Mouse (Mus musculus) right cerebral cortex, adult 2 months (tissue): ENCODE data around the gene Cipc.

Experiments used
- DNase-seq, 2 experiments: peaks; one replicate each; pipeline ENCODE4 v3.0.0; 2021 to 2022; ENCODE audit warnings: low spot score in 2 of 2

Cipc gene

DNA sequence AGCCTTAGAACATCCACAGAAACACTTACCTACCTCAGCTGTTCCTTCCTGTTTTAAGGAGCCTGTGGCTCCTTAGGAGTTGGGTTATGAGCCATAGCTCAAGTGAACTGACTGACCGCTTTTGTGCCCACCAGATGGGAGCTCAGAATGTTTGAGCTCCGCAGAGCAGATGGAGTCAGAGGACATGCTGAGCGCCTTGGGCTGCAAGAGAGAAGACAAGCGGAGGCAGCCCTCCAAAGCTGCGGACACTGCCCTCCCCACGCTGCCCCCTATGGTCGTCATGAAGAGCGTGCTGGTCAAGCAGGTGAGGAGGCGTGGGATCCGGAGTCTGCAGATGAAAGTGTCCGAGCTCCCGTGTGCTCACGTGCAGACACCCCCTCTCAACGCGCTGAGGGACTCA lies 13.3 kb downstream of the Cipc start:
- DNase-seq: no peak

DNA sequence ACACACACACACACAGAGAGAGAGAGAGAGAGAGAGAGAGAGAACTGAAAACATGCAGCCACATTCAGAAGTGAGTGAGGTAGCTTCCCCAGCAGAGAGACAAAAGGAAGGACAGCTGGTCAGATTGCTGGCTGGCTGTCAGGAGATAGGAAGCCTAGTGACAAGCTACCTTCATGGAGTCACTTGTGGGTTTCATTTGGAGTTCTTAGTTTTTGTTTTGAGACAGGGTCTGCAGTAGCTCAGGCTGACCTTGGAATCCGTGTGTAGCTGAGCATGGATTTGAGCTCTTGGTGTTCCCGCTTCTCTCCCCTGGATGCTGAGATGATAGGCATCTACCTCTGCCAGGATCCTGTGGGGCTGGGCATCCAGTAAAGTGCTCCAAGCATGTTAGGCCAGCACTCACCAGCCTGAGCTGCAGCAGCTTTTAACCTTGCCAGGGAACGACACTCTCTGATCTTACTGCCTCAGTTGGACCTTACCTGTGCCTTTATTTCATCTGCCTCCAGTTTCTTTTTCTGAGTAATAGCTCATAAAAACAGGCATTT lies 14.0 kb downstream of the Cipc start:
- no peak for DNase-seq

DNA sequence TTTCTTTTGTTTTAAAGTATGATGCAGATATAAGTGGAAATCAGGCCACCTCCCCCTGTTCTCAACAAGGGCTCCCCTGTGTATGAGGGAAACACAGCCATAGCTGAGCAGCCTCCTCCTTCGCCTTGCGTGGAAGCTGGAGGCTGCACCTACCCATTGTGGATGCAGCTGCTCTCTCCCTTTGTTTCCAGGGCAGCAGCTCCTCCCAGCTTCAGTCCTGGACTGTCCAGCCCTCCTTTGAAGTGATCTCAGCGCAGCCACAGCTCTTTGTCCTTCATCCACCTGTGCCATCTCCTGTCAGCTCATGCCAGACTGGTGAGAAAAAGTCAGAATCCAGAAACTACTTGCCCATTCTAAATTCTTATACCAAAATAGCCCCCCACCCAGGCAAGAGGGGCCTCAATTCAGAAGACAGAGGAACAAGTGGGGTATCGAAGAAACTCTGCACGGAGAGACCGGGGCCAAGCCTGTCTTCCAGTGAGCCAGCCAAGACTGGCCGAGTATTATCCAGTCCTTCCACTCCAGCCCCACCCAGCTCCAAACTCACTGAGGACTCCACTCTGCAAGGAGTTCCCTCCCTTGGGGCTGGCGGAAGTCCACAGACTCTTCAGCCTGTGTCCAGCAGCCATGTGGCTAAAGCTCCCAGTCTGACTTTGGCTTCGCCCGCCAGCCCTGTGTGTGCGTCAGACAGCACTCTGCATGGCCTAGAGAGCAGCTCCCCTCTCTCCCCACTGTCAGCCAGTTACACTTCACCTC lies 14.9 kb downstream of the Cipc start:
- no peak for DNase-seq

DNA sequence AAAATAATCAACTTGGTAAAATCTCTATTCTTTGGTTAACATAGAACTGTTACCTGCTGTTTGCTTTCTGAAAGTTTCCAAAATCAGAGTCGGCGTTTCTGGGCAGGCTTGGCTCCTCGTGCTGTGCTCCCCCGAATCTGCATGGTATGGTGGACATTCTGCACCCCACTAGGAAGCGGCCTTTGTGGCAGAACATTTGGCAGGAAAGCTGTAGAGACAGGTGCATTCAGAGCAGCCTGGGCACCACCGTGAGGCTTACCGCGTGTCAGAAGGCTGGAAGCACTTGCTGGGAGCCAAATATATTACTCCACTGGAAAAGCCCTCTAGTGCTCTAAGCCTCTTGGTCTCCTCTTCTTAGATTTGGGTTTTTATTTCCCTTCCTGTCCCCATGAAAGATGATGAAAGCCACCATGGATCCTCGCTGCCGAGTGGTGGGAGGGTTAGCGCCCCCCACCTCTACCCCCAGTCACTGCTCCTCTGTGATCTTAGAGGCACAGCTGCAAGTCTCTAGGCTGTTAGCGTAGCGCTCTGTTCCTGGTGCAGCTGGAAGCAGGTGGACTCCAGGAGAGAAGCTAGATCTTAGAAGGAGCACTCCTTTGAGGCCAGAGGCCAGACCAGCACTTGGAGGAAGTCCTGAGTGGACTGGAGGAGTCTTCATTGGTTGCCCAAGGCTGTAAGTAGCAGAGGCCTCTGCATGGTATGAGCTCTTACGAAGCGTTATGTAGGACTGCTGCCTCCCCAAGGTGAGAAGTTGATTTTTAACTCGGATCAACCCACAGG lies 17.6 kb downstream of the Cipc start:
- no peak for DNase-seq

DNA sequence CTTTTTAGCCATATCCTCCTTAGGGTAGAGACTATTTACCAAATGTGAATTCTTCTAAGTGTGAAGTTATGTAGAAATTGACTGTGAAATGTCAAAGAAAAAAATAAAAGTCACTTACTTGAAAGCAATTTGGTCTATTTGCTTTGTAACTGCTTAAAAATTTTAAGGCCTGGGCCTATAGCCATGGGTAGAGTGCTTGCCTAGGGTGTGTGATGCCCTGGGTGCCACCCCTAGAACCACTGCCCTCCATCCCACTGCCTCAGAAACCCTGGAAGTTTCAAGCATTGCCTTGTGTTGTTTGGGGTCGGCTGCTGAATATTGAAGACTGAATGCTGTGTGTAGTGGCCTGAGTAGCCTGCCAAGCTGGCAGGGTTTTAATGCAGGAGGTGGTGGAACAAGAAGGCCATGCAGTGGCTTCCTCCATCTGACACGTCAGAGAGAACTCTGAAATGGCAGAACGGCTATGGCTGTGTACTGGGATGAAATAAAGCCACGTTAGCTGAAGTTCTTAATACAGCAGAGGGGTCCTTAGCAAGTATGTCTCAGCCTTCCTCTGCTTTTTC lies 18.5 kb downstream of the Cipc start:
- no peak for DNase-seq

DNA sequence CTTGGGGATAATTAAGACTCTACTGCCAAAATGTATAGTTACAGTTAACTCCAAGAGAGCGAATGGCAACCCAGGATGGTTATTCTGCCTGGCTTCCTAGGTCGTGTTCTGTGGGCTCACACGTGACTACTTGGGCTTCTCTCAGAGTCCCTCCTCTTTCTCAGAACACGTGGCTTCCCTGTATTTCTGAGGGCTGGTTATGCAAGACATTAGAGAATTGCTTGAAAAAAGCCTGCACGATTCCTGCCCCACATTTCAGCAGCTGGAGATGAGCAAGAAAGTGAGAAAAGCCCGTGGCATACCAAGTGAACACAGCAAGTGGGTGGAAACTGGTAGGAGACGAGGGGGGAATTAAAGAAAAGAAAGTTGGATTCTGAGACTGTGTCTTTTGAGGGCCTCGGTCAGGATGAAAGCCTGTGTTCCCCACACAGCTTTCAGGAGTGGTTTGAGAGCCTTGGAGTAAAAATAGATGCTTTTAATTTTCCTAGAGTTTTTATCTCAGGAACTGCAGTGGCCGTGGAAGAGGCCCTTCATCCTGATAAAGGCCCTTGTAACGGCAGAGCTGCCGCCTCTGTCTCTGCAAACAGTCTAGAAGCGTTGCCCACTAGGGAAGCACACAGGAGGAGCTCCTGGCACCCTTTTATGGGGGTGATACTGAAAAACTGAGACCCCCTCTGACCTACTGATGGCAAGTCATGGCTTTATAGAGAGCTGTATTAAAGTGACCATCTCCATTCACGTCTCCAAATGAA lies 21.8 kb downstream of the Cipc start:
- peak; percentile 76 to 77 for DNase-seq

DNA sequence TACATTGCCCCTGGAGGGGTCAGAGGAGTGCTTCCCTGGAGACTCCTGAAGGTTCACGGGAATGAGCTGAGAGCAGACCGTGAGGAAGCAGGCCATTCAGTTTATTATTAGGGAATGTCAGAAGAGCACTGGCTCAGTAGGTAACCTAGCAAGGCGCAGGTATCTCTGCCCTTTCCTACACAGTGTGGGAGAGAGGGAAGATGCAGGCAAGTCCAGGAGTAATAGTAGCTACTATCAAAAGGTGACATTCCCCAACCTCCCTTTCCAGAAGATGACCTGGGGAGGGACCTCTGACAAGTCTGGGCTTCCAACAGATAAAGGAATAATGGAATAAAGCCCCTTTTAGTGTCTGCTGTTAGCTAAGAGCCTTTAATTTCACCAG lies 22.4 kb downstream of the Cipc start:
- no peak for DNase-seq

DNA sequence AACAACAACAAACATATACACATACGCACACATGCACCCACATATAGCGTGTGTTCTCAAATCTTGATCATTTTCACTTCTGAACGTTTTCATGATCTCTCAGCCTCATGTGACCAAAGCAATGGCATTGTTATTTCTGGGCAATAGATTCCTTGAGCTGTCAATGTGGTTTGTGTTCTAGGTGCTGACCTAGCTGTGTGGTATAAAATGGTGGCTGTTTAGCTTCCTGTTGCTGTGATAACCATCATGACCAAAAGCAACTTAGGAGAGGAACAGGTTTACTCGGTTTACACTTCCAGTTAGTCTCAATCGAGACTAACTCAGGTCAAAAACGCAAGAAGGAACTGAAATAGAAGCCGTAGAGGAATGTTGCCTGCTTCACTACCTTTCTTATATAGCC lies 24.2 kb downstream of the Cipc start:
- DNase-seq: no peak

DNA sequence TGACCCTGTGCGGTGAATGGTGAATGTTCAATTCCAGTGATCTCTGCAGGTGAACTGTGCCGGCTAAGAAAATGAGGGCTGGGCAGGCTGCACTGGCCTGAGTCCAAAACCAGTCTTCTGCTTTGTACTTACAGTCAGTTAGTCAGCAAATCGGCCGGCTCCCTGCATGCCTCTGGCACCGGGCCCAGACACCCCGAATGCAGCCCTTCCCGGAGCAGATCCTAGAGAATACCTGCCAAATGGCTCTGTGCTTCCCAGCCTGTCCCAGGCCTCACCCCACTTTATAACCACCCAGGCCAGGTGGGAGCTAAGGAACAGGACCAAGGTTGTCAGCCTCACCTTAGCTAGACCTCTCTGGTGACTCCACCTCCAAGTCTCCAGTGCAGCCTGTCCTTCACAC lies 26.4 kb downstream of the Cipc start:
- peak; percentile 73 for DNase-seq

DNA sequence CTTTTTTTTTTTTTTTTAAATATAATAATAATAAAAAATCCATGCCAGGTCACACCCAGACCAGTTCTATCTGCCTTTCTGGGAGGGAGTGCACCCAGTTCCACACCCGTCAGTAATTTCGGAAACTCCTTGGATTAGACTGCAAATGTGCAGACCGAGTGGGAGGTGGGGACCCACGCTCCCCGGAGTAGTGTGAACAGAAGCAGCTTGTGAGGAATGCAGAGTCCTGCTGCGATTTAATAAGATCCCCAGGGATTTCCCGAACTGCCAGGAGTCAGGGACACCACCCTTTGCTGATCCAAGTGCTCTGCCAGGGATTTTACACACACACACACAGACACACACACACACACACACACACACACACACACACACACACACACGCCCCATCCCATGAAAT lies 26.9 kb downstream of the Cipc start:
- DNase-seq: peak; percentile 72 to 78

DNA sequence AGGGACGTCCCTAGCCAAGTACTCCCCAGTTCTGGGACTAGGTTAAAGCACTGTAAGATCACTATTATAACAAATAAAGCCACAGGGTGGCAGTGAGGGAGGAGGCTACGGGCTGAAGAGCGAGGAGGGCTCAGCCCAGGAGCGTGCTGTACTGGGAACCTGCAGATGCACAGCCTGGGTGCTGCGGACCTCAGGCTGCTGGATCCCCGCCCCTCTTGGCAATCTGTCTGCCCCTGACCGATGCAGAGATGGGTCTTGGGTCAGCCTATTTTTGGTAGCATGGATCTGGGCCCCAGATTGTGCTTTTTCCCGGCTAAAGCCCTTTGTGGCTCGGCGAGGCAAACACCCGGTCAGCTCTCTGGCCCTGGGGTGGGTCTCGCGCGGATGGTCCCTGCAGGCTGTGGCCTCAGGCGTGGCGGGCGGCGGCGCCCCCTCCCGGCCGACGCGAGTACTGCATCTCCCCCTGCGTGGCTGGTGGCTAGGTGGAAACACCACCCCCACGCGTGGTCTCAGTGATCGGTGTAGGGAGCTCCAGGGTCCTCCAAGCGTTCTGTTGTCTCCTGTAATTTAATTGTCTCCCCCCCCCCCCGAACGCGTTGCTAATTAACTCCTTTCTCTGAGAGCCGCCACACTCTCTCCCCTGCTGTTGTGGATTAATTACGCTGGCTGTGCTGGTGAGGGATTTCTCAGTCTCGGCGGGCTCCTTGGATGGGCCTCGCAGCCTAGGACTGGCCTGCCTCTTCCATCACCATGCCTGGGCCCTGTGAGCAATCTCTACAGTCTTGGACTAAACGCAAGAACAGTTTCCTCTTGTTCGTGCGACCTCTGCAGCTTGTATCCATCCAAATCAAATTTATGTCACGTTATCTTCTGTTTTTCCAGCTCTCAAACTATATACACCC lies 27.8 kb downstream of the Cipc start:
- DNase-seq: peak; percentile 72 to 76

DNA sequence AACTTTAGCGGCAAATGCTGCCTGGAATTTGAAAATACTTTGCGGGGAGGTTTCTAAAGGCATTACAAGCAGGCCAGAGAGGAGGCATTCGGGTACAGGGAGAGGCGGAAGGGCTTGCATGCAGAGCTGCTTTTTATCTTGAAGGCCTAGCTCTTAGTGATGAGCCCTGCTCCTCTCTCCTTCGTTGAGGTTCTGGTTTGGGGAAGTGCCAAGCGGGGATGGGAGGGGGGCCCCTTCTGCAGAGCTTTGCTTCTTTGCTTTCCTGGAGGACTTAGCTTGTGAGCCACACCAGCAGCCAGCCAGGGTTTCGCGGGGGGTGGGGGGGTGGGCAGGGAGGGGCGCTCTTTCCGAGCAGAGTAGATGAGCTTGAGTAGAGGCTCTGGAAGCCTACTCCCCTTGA lies 28.9 kb downstream of the Cipc start:
- DNase-seq: no peak

DNA sequence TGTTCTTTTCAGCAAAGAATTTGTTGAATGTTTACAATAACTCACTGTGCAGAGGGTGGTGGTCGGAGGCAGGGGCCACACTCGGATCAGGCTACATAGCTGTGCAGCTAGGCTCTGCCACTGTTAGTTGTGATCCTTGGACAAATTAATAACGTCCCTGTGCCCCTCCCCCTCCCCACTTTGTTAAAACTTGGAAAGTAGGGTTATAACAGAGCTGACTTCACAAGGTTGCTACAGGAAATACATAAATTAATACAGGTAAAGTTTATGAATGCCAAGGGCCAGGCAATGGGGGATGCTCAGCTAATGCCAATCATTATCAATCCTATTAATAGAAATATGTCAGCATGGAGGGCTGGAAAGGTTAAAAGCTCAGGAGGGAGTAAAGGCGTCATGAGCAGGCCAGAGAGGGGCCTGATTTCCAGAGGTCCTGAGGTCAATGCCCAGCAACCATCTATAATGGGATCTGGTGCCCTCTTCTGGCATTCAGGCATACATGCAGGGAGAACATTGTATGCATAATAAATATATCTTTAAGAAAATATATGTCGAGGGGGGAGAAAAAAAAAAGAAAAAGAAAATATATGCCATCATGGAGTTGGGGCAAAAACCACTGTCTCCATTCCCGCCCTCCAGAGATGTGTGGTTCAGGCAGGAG lies 29.8 kb downstream of the Cipc start:
- DNase-seq: no peak

DNA sequence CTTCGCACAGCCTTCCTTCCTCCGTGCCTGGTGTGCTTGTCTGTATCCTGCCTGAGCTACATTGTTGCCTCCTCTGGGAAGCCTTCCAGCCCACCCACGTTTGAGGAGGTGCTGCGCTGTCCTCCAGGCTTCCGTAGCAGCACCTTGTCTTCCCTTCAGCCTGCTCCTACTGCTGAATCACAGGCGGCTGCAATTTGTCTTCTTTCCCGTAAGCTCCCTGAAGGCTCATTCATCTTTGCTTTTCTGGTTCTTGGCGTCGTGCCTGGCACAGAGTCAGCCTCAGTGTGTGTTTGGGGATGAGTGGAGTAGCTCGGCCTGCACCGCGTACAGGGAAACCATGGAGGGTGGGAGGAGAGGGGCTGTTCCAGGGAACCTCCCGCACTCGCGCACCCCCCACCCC lies 31.0 kb downstream of the Cipc start:
- peak; percentile 83 to 89 for DNase-seq

DNA sequence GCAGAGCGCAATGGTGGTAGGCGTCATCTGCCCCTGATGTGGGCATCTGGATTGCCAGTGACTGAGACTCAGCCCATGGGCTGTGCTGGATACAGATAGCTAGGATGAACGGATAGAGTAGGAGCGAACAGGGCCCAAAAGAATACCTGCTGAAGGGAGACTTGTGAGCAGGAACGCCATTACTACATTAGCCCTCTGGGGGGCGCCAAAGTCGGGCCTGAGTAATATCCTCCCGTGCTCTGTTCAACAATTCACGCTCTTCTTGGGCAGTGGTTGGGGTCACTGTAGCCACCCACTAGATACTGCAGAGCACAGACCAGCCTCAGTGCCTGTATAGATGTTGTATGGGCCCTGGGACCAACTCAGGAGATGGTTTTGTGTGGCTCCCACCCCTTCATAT lies 34.3 kb downstream of the Cipc start:
- no peak for DNase-seq

DNA sequence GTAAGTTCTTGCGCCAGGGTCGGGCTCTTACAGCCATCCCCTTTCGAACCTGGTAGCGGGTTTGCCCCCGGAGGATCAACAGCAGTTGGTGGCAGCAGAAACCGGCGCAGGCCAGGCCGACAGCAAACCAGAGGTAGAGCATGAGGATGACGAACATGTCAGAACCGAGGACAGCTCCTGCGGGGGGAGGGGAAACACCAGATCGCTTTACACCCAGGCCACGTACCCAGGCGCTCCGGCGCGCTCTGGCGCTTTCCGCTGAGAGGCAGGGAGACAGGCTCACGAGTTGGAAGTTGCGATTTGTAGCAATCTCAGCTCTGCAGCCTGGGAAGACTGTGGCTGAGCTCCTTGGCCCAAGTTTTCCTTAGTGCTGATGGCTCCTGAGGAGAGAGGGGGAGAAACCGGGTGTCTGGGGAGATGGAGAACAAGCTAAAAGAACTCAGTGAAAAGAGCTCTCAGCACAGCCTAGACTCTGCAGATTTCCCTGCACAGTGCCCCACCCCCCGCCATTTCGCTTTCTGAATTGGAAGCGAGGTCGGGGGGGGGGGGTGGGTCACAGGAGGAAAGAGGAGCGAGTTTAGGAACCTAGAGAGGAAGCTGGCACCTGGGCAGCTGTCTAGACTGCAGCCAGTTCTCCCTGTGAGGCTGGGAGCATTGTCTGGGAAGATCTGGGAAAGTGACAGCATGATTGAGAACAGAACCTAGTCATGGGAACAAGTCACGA lies 36.8 kb downstream of the Cipc start:
- peak; percentile 65 to 66 for DNase-seq

DNA sequence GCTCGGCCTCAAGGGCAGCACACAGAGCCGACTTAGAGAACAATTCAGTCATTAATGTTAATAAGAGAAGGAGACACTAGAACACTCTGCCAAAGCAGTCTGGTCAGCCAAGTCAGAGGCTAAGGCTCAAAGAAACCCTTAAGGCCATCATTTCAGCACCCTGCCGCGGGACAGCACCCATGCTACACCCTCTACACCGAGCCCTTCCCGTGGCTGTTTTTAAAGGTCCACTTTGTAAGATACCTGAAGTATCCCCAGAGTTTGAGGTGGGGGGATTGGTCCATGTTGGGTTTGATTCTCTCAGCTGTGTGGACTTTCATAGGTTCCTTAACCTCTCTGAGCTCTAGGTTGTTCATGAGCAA lies 37.3 kb downstream of the Cipc start:
- DNase-seq: no peak

DNA sequence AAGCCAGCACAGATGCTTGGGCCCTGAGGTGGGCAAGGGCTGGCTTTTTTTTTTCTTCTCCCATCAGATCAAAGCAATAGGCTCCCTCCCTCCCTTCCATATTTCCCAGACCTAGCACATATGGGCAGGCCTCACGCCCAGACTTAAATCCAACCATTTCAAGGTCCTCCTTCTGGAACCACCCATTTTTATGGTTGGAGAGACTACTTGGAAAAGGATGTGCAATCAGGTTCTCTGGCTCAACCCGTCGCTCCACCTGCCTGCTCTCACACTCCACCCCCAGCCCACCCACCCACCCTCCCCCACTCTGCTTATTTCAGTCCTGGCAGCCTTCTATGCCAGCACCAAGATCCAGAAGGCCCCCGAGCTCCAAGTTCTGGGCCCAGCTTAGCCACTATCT lies 39.7 kb downstream of the Cipc start:
- no peak for DNase-seq

DNA sequence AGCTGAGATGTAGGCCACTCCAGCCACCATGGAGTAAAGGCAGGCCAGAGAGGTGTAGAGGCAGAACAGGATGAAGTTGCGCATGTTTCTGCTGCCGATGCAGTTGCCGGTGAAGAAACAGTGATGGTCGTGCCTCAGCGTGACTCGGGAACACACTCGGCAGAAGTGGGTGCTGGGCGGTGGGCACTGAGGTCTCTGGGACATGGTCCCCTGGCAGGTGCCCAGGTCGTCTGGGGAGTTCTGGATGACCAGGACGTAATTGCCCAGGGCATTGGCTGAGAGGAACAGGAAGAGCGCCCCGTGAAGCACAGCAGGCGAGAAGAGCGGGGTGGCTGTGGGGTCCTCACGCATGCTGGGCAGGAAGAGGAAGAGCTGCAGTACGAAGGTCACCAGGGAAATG lies 41.4 kb downstream of the Cipc start:
- DNase-seq: no peak

DNA sequence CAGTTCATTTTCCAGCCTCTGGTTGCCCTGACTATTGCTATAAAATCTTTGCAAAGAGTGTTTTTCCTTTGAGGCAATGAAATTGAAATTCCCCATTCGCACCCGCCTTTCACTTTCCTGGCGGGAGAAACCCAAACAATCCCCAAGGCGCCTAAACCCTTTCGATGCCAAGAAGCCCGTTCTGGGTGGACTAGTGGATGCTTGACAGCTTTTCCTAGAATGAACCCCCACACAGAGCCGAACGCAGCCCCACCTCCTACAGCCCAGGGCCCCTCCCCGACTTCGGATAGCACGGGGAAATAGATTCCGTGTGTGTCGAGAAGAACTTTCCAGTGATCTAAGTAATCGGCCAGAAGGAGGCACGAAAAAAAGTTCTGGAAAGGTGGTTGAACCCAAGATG lies 42.5 kb downstream of the Cipc start:
- no peak for DNase-seq
